Mouse (Mus musculus) forebrain, embryonic 14.5 days (tissue): ENCODE measurements around the gene Zfp646. TPM values are rescaled to one million over a fixed set of nuclear protein-coding genes. Genes with fewer than 3 reads are reported as not detected.
"Not testable (repeated sequence)": the region's sequence is repeated elsewhere in the genome, so short reads cannot be mapped to it uniquely, and the experiment has no call there.

Experiments
- ATAC-seq: fragments of 200-750 bp; cut with Nextera tagmentation; 2 replicates; pipeline ENCODE4 v1.8.0; 2017; ENCODE audit warnings: mild to moderate bottlenecking, moderate library complexity
- DNase-seq: peaks from one replicate; pipeline ENCODE4 v3.0.0-alpha.2; 2015; ENCODE audit warnings: low spot score
- H3K27ac ChIP-seq: fragments of 300-500 bp; sonication (generic); 2 replicates; pipeline ENCODE4 v1.5.1; 2014; ENCODE audit warnings: low read depth, mild to moderate bottlenecking, control low read depth, low read length, moderate library complexity
- H3K27me3 ChIP-seq: fragments of 300-500 bp; sonication (generic); replicated peaks from 2 replicates; pipeline ENCODE4 v1.6.1; 2014; ENCODE audit warnings: low read length, control low read depth, mixed read lengths; ENCODE audit not compliant: control insufficient read depth, insufficient read depth
- H3K36me3 ChIP-seq: fragments of 300-500 bp; sonication (generic); 2 replicates; pipeline ENCODE4 v1.6.1; 2014; ENCODE audit warnings: low read length, control low read depth; ENCODE audit not compliant: control insufficient read depth, insufficient read depth
- H3K4me1 ChIP-seq: fragments of 300-500 bp; sonication (generic); 2 replicates; pipeline ENCODE4 v1.6.1; 2014; ENCODE audit warnings: antibody characterized with exemption, low read length, control low read depth; ENCODE audit not compliant: control insufficient read depth, insufficient read depth
- H3K4me2 ChIP-seq: fragments of 300-500 bp; sonication (generic); 2 replicates; pipeline ENCODE4 v1.6.1; 2014; ENCODE audit warnings: mild to moderate bottlenecking, control low read depth, low read length
- H3K4me3 ChIP-seq: fragments of 300-500 bp; sonication (generic); 2 replicates; pipeline ENCODE4 v1.5.1; 2014; ENCODE audit warnings: low read depth, low read length, control low read depth
- H3K9ac ChIP-seq: fragments of 300-500 bp; sonication (generic); 2 replicates; pipeline ENCODE4 v1.6.1; 2014; ENCODE audit warnings: mild to moderate bottlenecking, low read length, control low read depth, moderate library complexity
- H3K9me3 ChIP-seq: fragments of 300-500 bp; sonication (generic); replicated peaks from 2 replicates; pipeline ENCODE4 v1.6.1; 2016; ENCODE audit warnings: low read length, control low read depth, mixed read lengths; ENCODE audit not compliant: control insufficient read depth
- WGBS: fragments of 180-500 bp; shearing (Covaris S2); extraction: QIAGEN DNeasy Blood & Tissue Kit; methylation state at CpG from one replicate; pipeline ENCODE4 v1.1.7; 2014; 5-methylcytosine and 5-hydroxymethylcytosine counted together
- polyA plus RNA-seq: library from polyadenylated mRNA; unstranded; fragments of >200 nt; fragmentation: Nextera tagmentation; extraction: Ambion mirVana; gene quantifications from 2 replicates; pipeline ENCODE4 v1.2.1, GENCODE M21; 2014

Zfp646 gene
- polyA plus RNA-seq, 1 experiment from 2014 or later: 12.0 TPM

GRCm38 (mm10) chr7:127890798-127891197 lies 14.8 kb downstream of the Zfp646 start, which contains the start of gene Prss53:
Prss53 (minus strand) TSS chr7:127890970.
- DNase-seq: no peak
- Histone ChIP-seq H3K9me3 (no peaks in the 10 kb centered on the region), H3K9ac (no peak within 1 kb of the TSS), H3K36me3 (peaks cover 58% of the 10 kb centered on the region), H3K4me2 (no peak within 1 kb of the TSS), H3K27ac (no peak within 1 kb of the TSS), H3K4me1 (peaks cover 7% of the 10 kb centered on the region), H3K27me3 (no peaks in the 10 kb centered on the region), H3K4me3 (no peak within 1 kb of the TSS)
- no peak for ATAC-seq
- WGBS: 34% methylated on average over 4 of the region's 4 CpGs

- Histone ChIP-seq H3K4me2 (peak overlapping the region; percentile 82), H3K4me1 (peaks cover 7% of the 10 kb centered on the region), H3K36me3 (peaks cover 22% of the 10 kb centered on the region), H3K9me3 (no peaks in the 10 kb centered on the region), H3K27ac (no peak overlapping the region), H3K27me3 (no peaks in the 10 kb centered on the region), H3K9ac (no peak overlapping the region; the same call in 1 of the 2 replicates), H3K4me3 (peak overlapping the region; percentile 53)
- 81% methylated on average over 5 of the region's 5 CpGs for WGBS
- no peak for DNase-seq
- no peak for ATAC-seq
Measured at GRCm38 (mm10) chr7:127894480-127894879, 18.5 kb downstream of the Zfp646 start.

- peaks cover 12% of the 10 kb centered on the region for H3K36me3 ChIP-seq
- H3K9ac ChIP-seq: peak within 1 kb of the TSS; percentile 67
- H3K4me2 ChIP-seq: peak within 1 kb of the TSS; percentile 82
- WGBS: under 1% methylated on average over 26 of the region's 26 CpGs
- no peaks in the 10 kb centered on the region for H3K9me3 ChIP-seq
- peak within 1 kb of the TSS; percentile 40; the same call in 1 of the 2 replicates for H3K27ac ChIP-seq
- peaks cover 7% of the 10 kb centered on the region for H3K4me1 ChIP-seq
- peak within 1 kb of the TSS; percentile 53 for H3K4me3 ChIP-seq
- peak; percentile 98 for ATAC-seq
- no peaks in the 10 kb centered on the region for H3K27me3 ChIP-seq
- DNase-seq: peak; percentile 98
Measured at GRCm38 (mm10) chr7:127895442-127895841, 19.4 kb downstream of the Zfp646 start, which contains the start of the genes Gm21974 and Vkorc1. Gm21974 (minus strand) TSS chr7:127895454. Vkorc1 (minus strand) TSS chr7:127895617.

GRCm38 (mm10) chr7:127895891-127896290 lies 19.9 kb downstream of the Zfp646 start:
- H3K4me3 ChIP-seq: 0 out of 2 replicates have a peak overlapping the region, but pooled peaks have one; percentile 53
- H3K4me1 ChIP-seq, H3K27me3 ChIP-seq, H3K27ac ChIP-seq, H3K36me3 ChIP-seq, DNase-seq, H3K9me3 ChIP-seq, H3K9ac ChIP-seq: not testable (repeated sequence)
- H3K4me2 ChIP-seq: peak overlapping the region; percentile 18; the same call in 1 of the 2 replicates
- ATAC-seq: peak; percentile 6; the same call in 1 of the 2 replicates
- WGBS: 73% methylated on average over 7 of the region's 7 CpGs

DNA sequence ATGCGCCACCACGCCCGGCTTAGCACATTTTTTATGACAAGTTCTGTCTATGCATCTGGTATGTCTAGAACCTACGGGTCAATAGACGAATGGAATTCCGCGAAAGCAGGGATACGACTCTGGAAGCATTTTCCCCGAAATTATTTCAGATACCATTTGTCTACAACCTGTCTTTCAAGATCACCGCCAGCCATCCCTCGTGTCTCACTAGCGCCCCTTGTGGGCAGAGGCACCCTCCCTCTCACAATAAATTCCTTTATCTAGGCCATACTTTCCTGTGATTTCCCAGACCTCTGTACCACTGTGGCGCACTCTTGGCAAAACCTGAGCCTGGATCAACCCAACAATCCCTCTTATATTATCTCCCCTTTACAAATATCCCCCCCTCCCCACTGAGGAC lies 20.4 kb downstream of the Zfp646 start:
- Histone ChIP-seq H3K4me3 (no peak overlapping the region), H3K27me3 (no peaks in the 10 kb centered on the region), H3K27ac (no peak overlapping the region), H3K4me1 (peaks cover 7% of the 10 kb centered on the region), H3K36me3 (peaks cover 7% of the 10 kb centered on the region; the same call in 1 of the 2 replicates), H3K9me3 (no peaks in the 10 kb centered on the region), H3K4me2 (no peak overlapping the region), H3K9ac (no peak overlapping the region)
- ATAC-seq (no peak), DNase-seq (peak; percentile 46)
- WGBS: 67% methylated on average over 13 of the region's 13 CpGs

GRCm38 (mm10) chr7:127897542-127897941 lies 21.5 kb downstream of the Zfp646 start:
- Histone ChIP-seq H3K4me3 (no peak overlapping the region), H3K27ac (no peak overlapping the region), H3K9ac (no peak overlapping the region), H3K36me3 (peaks cover 4% of the 10 kb centered on the region; the same call in 1 of the 2 replicates), H3K4me2 (no peak overlapping the region), H3K4me1 (peaks cover 7% of the 10 kb centered on the region), H3K9me3 (no peaks in the 10 kb centered on the region), H3K27me3 (no peaks in the 10 kb centered on the region)
- DNase-seq: no peak
- no peak for ATAC-seq
- WGBS: 91% methylated on average over 7 of the region's 7 CpGs

- no peak overlapping the region for H3K27ac ChIP-seq
- H3K27me3 ChIP-seq: no peaks in the 10 kb centered on the region
- H3K9me3 ChIP-seq: no peaks in the 10 kb centered on the region
- H3K9ac ChIP-seq: no peak overlapping the region
- DNase-seq: no peak
- ATAC-seq: no peak
- no peak overlapping the region for H3K4me2 ChIP-seq
- no peaks in the 10 kb centered on the region for H3K36me3 ChIP-seq
- H3K4me3 ChIP-seq: no peak overlapping the region
- H3K4me1 ChIP-seq: peaks cover 7% of the 10 kb centered on the region
- WGBS: 39% methylated on average over 10 of the region's 10 CpGs
Measured at GRCm38 (mm10) chr7:127898179-127898956, 22.3 kb downstream of the Zfp646 start.

DNA sequence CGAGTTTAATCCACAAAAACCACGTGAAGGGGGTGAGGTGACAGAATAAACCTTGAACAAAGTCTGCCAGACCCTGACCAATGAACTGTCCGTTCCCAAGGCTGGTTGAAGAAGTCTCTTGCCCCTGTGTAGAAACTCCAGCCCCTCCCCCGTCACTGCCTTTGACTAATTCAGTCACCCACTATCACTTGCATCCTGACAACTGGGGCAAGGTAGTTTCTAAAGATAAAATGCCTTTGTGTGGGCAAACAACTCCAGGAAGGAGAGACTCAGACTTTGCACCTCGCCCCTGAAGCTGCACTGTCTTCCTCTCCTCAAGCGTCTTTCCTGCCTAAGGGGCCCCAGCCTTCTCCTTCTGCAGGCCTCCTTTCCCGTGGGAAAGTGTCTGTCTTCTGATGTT lies 24.0 kb downstream of the Zfp646 start:
- 50% methylated on average over 7 of the region's 7 CpGs for WGBS
- no peaks in the 10 kb centered on the region for H3K27me3 ChIP-seq

GRCm38 (mm10) chr7:127901772-127902171 lies 25.8 kb downstream of the Zfp646 start:
- H3K36me3 ChIP-seq: peaks cover 17% of the 10 kb centered on the region
- DNase-seq (no peak), ATAC-seq (no peak)
- no peak overlapping the region for H3K9ac ChIP-seq
- peaks cover 11% of the 10 kb centered on the region for H3K4me1 ChIP-seq
- 82% methylated on average over 2 of the region's 2 CpGs for WGBS
- H3K4me3 ChIP-seq: no peak overlapping the region
- H3K27me3 ChIP-seq: no peaks in the 10 kb centered on the region
- no peak overlapping the region for H3K27ac ChIP-seq
- H3K9me3 ChIP-seq: no peaks in the 10 kb centered on the region
- H3K4me2 ChIP-seq: no peak overlapping the region

More for the DNA sequence above, 24.0 kb downstream of the Zfp646 start:
- H3K36me3 ChIP-seq: no peaks in the 10 kb centered on the region; the same call in 1 of the 2 replicates
- H3K9me3 ChIP-seq: no peaks in the 10 kb centered on the region
- H3K4me2 ChIP-seq: no peak overlapping the region
- no peak overlapping the region for H3K9ac ChIP-seq
- no peak overlapping the region for H3K27ac ChIP-seq
- peaks cover 7% of the 10 kb centered on the region for H3K4me1 ChIP-seq
- DNase-seq: no peak
- ATAC-seq: no peak
- H3K4me3 ChIP-seq: no peak overlapping the region
